Mouse (Mus musculus) left cerebral cortex, adult 18-20 months (tissue): ENCODE data around the gene Olfr1053. TPM values are rescaled to one million over a fixed set of nuclear protein-coding genes. Genes with fewer than 3 reads are reported as not detected.
"Not testable (repeated sequence)": the region's sequence is repeated elsewhere in the genome, so short reads cannot be mapped to it uniquely, and the experiment has no call there.

Experiments used
- DNase-seq, 2 experiments: peaks; one replicate each; pipeline ENCODE4 v3.0.0; 2021 to 2022; ENCODE audit warnings: low spot score in 2 of 2, mixed read lengths in 1 of 2
- long read RNA-seq, 2 experiments: library from polyadenylated mRNA; stranded (forward); transcript quantifications; one replicate each; pipeline ENCODE4 v2.0.0; 2021
- total RNA-seq, 2 experiments: library from RNA; stranded (reverse); gene quantifications; 2 replicates each; pipeline ENCODE4 v1.2.3; 2021

The Olfr1053 gene
- not detected for total RNA-seq
- long read RNA-seq, experiment 1 = 0 reads
- long read RNA-seq, experiment 2 = 0 reads

GRCm38 (mm10) chr2:86315184-86315583 is at the start of gene Olfr1053:
Gene Olfr1053, minus strand, starts transcription at chr2:86315284.
- no peak for DNase-seq

GRCm38 (mm10) chr2:86362369-86362768 is 47.3 kb upstream of the Olfr1053 start, which contains the start of gene Olfr1056:
Gene Olfr1056, minus strand, starts transcription at chr2:86362469.
- no peak for DNase-seq

- DNase-seq = not testable (repeated sequence)
Observed at GRCm38 (mm10) chr2:86351751-86352150, 36.7 kb upstream of the Olfr1053 start.

GRCm38 (mm10) chr2:86350184-86350583 is 35.1 kb upstream of the Olfr1053 start, which contains the start of gene Olfr1055:
Gene Olfr1055, minus strand, starts transcription at chr2:86350284.
- DNase-seq = no peak

- DNase-seq = no peak
Observed at GRCm38 (mm10) chr2:86335333-86335732, 20.2 kb upstream of the Olfr1053 start, which contains the start of gene Olfr1054. Gene Olfr1054, minus strand, starts transcription at chr2:86335433.

GRCm38 (mm10) chr2:86292155-86292554 is 22.9 kb downstream of the Olfr1053 start, which contains the start of gene Olfr1052:
Gene Olfr1052, plus strand, starts transcription at chr2:86292455.
- no peak for DNase-seq

GRCm38 (mm10) chr2:86278988-86279387 is 36.1 kb downstream of the Olfr1053 start, which contains the start of gene Olfr1051:
Gene Olfr1051, minus strand, starts transcription at chr2:86279088.
- not testable (repeated sequence) for DNase-seq

Other genes starting within 250 kb of the Olfr1053 start
- not detected for gene Olfr1036, start 241.3 kb downstream of the Olfr1053 start, total RNA-seq
- gene Olfr1037, start 227.9 kb downstream of the Olfr1053 start, total RNA-seq = not detected
- gene Olfr1039, start 179.4 kb downstream of the Olfr1053 start, total RNA-seq = not detected
- gene Olfr1040, start 168.6 kb downstream of the Olfr1053 start, total RNA-seq = not detected
- not detected for gene Olfr1042, start 153.4 kb downstream of the Olfr1053 start, total RNA-seq
- gene Olfr1043, start 147.8 kb downstream of the Olfr1053 start, total RNA-seq = not detected
- not detected for gene Olfr1044, start 137.5 kb downstream of the Olfr1053 start, total RNA-seq
- not detected for gene Olfr52, start 129.6 kb downstream of the Olfr1053 start, total RNA-seq
- not detected for gene Olfr1045, start 112.3 kb downstream of the Olfr1053 start, total RNA-seq
- gene Olfr1046, start 96.0 kb downstream of the Olfr1053 start, total RNA-seq = not detected
- not detected for gene Olfr1047, start 83.9 kb downstream of the Olfr1053 start, total RNA-seq
- not detected for gene Olfr1048, start 75.0 kb downstream of the Olfr1053 start, total RNA-seq
- not detected for gene Olfr1049, start 57.0 kb downstream of the Olfr1053 start, total RNA-seq
- gene Olfr1051, start 36.2 kb downstream of the Olfr1053 start, total RNA-seq = not detected
- not detected for gene Olfr1052, start 22.8 kb downstream of the Olfr1053 start, total RNA-seq
- not detected for gene Olfr1054, start 20.1 kb upstream of the Olfr1053 start, total RNA-seq
- gene Olfr1055, start 35.0 kb upstream of the Olfr1053 start, total RNA-seq = not detected
- gene Olfr1056, start 47.2 kb upstream of the Olfr1053 start, total RNA-seq = not detected
- not detected for gene Olfr1057, start 63.1 kb upstream of the Olfr1053 start, total RNA-seq
- not detected for gene Olfr1058, start 73.3 kb upstream of the Olfr1053 start, total RNA-seq
- not detected for gene Olfr1061, start 98.8 kb upstream of the Olfr1053 start, total RNA-seq
- not detected for gene Olfr1062, start 111.5 kb upstream of the Olfr1053 start, total RNA-seq
- gene Olfr1065, start 135.3 kb upstream of the Olfr1053 start, total RNA-seq = not detected
- not detected for gene Olfr1066, start 141.0 kb upstream of the Olfr1053 start, total RNA-seq
- not detected for gene Olfr228, start 172.1 kb upstream of the Olfr1053 start, total RNA-seq
- gene Olfr1076, start 193.2 kb upstream of the Olfr1053 start, total RNA-seq = not detected
- gene Olfr1079, start 227.2 kb upstream of the Olfr1053 start, total RNA-seq = not detected
- gene Olfr1080, start 243.0 kb upstream of the Olfr1053 start, total RNA-seq = not detected